Mouse (Mus musculus): ENCODE measurements around the gene Gm12355. TPM values are rescaled to one million over a fixed set of nuclear protein-coding genes. Genes with fewer than 3 reads are reported as not detected.

Gm12355 gene
- polyA plus RNA-seq, 1 experiment = 0.44 TPM

GRCm38 (mm10) chr11:98583265-98583552 lies 42.3 kb downstream of the Gm12355 start:
- no peaks in the 10 kb centered on the region for H3K27me3 ChIP-seq (ENCODE audit: control insufficient read depth, insufficient read depth, insufficient read length)
- peaks cover 20% of the 10 kb centered on the region for H3K79me2 ChIP-seq (ENCODE audit: control insufficient read depth, insufficient read depth)
- H3K4me2 ChIP-seq (ENCODE audit: low read depth) = no peak overlapping the region
- TF ChIP-seq POLR2A (IDR thresholded peaks at IDR 0.05; ENCODE audit: insufficient read length, low read depth) (no peak), POLR2AphosphoS2 (IDR thresholded peaks at IDR 0.05; ENCODE audit: insufficient read length, low read depth) (no peak), TCF3 (IDR thresholded peaks at IDR 0.05; ENCODE audit: insufficient read length, low read depth) (no peak), TCF12 (IDR thresholded peaks at IDR 0.05; ENCODE audit: insufficient read depth, poor library complexity, severe bottlenecking) (no peak), E2F4 (IDR thresholded peaks at IDR 0.05; ENCODE audit: insufficient read depth) (no peak), USF1 (IDR thresholded peaks at IDR 0.05; ENCODE audit: low read depth) (no peak), MYOG (IDR thresholded peaks at IDR 0.05; ENCODE audit: control insufficient read depth in 1 of 3, insufficient read depth in 1 of 3, insufficient read length in 2 of 3, low read depth in 2 of 3) (no peak), MYOD1 (IDR thresholded peaks at IDR 0.05; ENCODE audit: control insufficient read depth in 1 of 3, insufficient read length in 2 of 3, low read depth in 2 of 3) (no peak), MAX (IDR thresholded peaks at IDR 0.05; ENCODE audit: low read depth) (no peak), SRF (IDR thresholded peaks at IDR 0.05; ENCODE audit: control insufficient read depth, insufficient read length, low read depth) (no peak)
- no peak overlapping the region for H3K4me3 ChIP-seq
- H3K36me3 ChIP-seq (ENCODE audit: control insufficient read depth, insufficient read depth) = peaks cover 7% of the 10 kb centered on the region
- no peak overlapping the region for H3ac ChIP-seq (ENCODE audit: control insufficient read depth, insufficient read length)

- H3ac ChIP-seq (ENCODE audit: control insufficient read depth, insufficient read length) = no peak overlapping the region
- no peaks in the 10 kb centered on the region for H3K27me3 ChIP-seq (ENCODE audit: control insufficient read depth, insufficient read depth, insufficient read length)
- no peak overlapping the region for H3K4me2 ChIP-seq (ENCODE audit: low read depth)
- H3K79me2 ChIP-seq (ENCODE audit: control insufficient read depth, insufficient read depth) = peaks cover 20% of the 10 kb centered on the region
- no peak overlapping the region for H3K4me3 ChIP-seq
- TF ChIP-seq MYOD1 (IDR thresholded peaks at IDR 0.05; ENCODE audit: control insufficient read depth in 1 of 3, insufficient read length in 2 of 3, low read depth in 2 of 3) = no peak
- no peak for TF ChIP-seq REST (IDR thresholded peaks at IDR 0.05; ENCODE audit: insufficient read depth, insufficient read length)
- no peak for TF ChIP-seq TCF3 (IDR thresholded peaks at IDR 0.05; ENCODE audit: insufficient read length, low read depth)
- no peak for TF ChIP-seq POLR2A (IDR thresholded peaks at IDR 0.05; ENCODE audit: insufficient read length, low read depth)
- TF ChIP-seq CEBPB (IDR thresholded peaks at IDR 0.05; ENCODE audit: insufficient read depth, poor library complexity, severe bottlenecking) = no peak
- TF ChIP-seq TCF12 (IDR thresholded peaks at IDR 0.05; ENCODE audit: insufficient read depth, poor library complexity, severe bottlenecking) = no peak
- TF ChIP-seq E2F4 (IDR thresholded peaks at IDR 0.05; ENCODE audit: insufficient read depth) = no peak
- no peak for TF ChIP-seq SRF (IDR thresholded peaks at IDR 0.05; ENCODE audit: control insufficient read depth, insufficient read length, low read depth)
- no peak for TF ChIP-seq POLR2AphosphoS2 (IDR thresholded peaks at IDR 0.05; ENCODE audit: insufficient read length, low read depth)
- TF ChIP-seq MYOG (IDR thresholded peaks at IDR 0.05; ENCODE audit: control insufficient read depth in 1 of 3, insufficient read depth in 1 of 3, insufficient read length in 2 of 3, low read depth in 2 of 3) = no peak
- no peak for TF ChIP-seq USF1 (IDR thresholded peaks at IDR 0.05; ENCODE audit: low read depth)
- H3K36me3 ChIP-seq (ENCODE audit: control insufficient read depth, insufficient read depth) = peaks cover 7% of the 10 kb centered on the region
Measured at GRCm38 (mm10) chr11:98582551-98583264, 42.8 kb downstream of the Gm12355 start.

GRCm38 (mm10) chr11:98582030-98582388 lies 43.5 kb downstream of the Gm12355 start:
- H3K4me2 ChIP-seq (ENCODE audit: low read depth) = no peak overlapping the region
- no peaks in the 10 kb centered on the region for H3K27me3 ChIP-seq (ENCODE audit: control insufficient read depth, insufficient read depth, insufficient read length)
- H3K36me3 ChIP-seq (ENCODE audit: control insufficient read depth, insufficient read depth) = peaks cover 7% of the 10 kb centered on the region
- no peak overlapping the region for H3ac ChIP-seq (ENCODE audit: control insufficient read depth, insufficient read length)
- TF ChIP-seq REST (IDR thresholded peaks at IDR 0.05; ENCODE audit: insufficient read depth, insufficient read length) (no peak), CEBPB (IDR thresholded peaks at IDR 0.05; ENCODE audit: insufficient read depth, poor library complexity, severe bottlenecking) (no peak), MAX (IDR thresholded peaks at IDR 0.05; ENCODE audit: low read depth) (no peak), MYOG (IDR thresholded peaks at IDR 0.05; ENCODE audit: control insufficient read depth in 1 of 3, insufficient read depth in 1 of 3, insufficient read length in 2 of 3, low read depth in 2 of 3) (no peak), SRF (IDR thresholded peaks at IDR 0.05; ENCODE audit: control insufficient read depth, insufficient read length, low read depth) (no peak), POLR2A (IDR thresholded peaks at IDR 0.05; ENCODE audit: insufficient read length, low read depth) (no peak), MYOD1 (IDR thresholded peaks at IDR 0.05; ENCODE audit: control insufficient read depth in 1 of 3, insufficient read length in 2 of 3, low read depth in 2 of 3) (no peak), USF1 (IDR thresholded peaks at IDR 0.05; ENCODE audit: low read depth) (no peak), TCF12 (IDR thresholded peaks at IDR 0.05; ENCODE audit: insufficient read depth, poor library complexity, severe bottlenecking) (no peak), E2F4 (IDR thresholded peaks at IDR 0.05; ENCODE audit: insufficient read depth) (no peak), POLR2AphosphoS2 (IDR thresholded peaks at IDR 0.05; ENCODE audit: insufficient read length, low read depth) (no peak), TCF3 (IDR thresholded peaks at IDR 0.05; ENCODE audit: insufficient read length, low read depth) (no peak)
- no peak overlapping the region for H3K4me3 ChIP-seq
- H3K79me2 ChIP-seq (ENCODE audit: control insufficient read depth, insufficient read depth) = peaks cover 20% of the 10 kb centered on the region

- H3K27me3 ChIP-seq (ENCODE audit: control insufficient read depth, insufficient read depth, insufficient read length) = no peaks in the 10 kb centered on the region
- peaks cover 7% of the 10 kb centered on the region for H3K36me3 ChIP-seq (ENCODE audit: control insufficient read depth, insufficient read depth)
- H3K4me2 ChIP-seq (ENCODE audit: low read depth) = no peak overlapping the region
- TF ChIP-seq SRF (IDR thresholded peaks at IDR 0.05; ENCODE audit: control insufficient read depth, insufficient read length, low read depth) (no peak), CEBPB (IDR thresholded peaks at IDR 0.05; ENCODE audit: insufficient read depth, poor library complexity, severe bottlenecking) (no peak), POLR2A (IDR thresholded peaks at IDR 0.05; ENCODE audit: insufficient read length, low read depth) (no peak), TCF3 (IDR thresholded peaks at IDR 0.05; ENCODE audit: insufficient read length, low read depth) (no peak), REST (IDR thresholded peaks at IDR 0.05; ENCODE audit: insufficient read depth, insufficient read length) (no peak), MYOD1 (IDR thresholded peaks at IDR 0.05; ENCODE audit: control insufficient read depth in 1 of 3, insufficient read length in 2 of 3, low read depth in 2 of 3) (no peak), MYOG (IDR thresholded peaks at IDR 0.05; ENCODE audit: control insufficient read depth in 1 of 3, insufficient read depth in 1 of 3, insufficient read length in 2 of 3, low read depth in 2 of 3) (no peak), POLR2AphosphoS2 (IDR thresholded peaks at IDR 0.05; ENCODE audit: insufficient read length, low read depth) (no peak), E2F4 (IDR thresholded peaks at IDR 0.05; ENCODE audit: insufficient read depth) (no peak), TCF12 (IDR thresholded peaks at IDR 0.05; ENCODE audit: insufficient read depth, poor library complexity, severe bottlenecking) (no peak), MAX (IDR thresholded peaks at IDR 0.05; ENCODE audit: low read depth) (no peak), USF1 (IDR thresholded peaks at IDR 0.05; ENCODE audit: low read depth) (no peak)
- H3K79me2 ChIP-seq (ENCODE audit: control insufficient read depth, insufficient read depth) = peaks cover 16% of the 10 kb centered on the region
- no peak overlapping the region for H3ac ChIP-seq (ENCODE audit: control insufficient read depth, insufficient read length)
- no peak overlapping the region for H3K4me3 ChIP-seq
Measured at GRCm38 (mm10) chr11:98581286-98582029, 44.0 kb downstream of the Gm12355 start.
